Mouse (Mus musculus): ENCODE data around the gene Hoxb5. TPM values are rescaled to one million over a fixed set of nuclear protein-coding genes. Genes with fewer than 3 reads are reported as not detected.

Gene Hoxb5
- polyA plus RNA-seq, 1 experiment = 0.22 TPM

DNA sequence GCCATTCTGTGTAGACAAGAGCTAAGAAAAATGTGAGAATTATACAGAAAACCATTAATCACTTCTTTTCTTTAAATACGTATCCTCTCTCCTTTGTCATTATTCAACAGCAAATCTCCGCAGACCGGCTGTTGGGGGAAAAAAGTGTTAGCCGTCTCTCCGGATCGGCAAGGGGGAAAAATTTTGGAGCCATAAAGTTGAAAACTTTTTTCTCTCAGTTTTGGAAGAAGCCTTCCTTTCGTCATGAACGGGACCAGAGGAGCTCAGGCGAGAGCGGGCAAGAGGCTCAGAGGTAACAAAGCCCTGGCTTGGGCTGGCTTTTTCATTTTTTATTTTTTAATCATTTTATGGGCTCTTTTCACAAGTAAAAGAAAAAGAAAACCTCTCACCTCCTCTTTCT lies 20.0 kb downstream of the Hoxb5 start, which contains the start of gene Hoxb3:
Hoxb3 (plus strand) TSS at position 173 of the 400 bp plus-strand sequence.
- TF ChIP-seq CTCF (IDR thresholded peaks at IDR 0.05; ENCODE audit: borderline replicate concordance, control insufficient read depth, extremely low read depth, insufficient read depth, low read length, poor library complexity) = no peak
- no peak for TF ChIP-seq POLR2A (IDR thresholded peaks at IDR 0.05; ENCODE audit: control insufficient read depth, extremely low read depth, insufficient read depth, low read length, poor library complexity)
- H3K36me3 ChIP-seq (ENCODE audit: control insufficient read depth, insufficient read depth, low read length) = no peaks in the 10 kb centered on the region
- peaks cover 10% of the 10 kb centered on the region for H3K4me1 ChIP-seq (replicated peaks; ENCODE audit: control insufficient read depth, insufficient read depth, low read length)
- H3K4me3 ChIP-seq (ENCODE audit: control insufficient read depth, insufficient read depth, low read length) = no peak within 1 kb of the TSS
- no peak for DNase-seq
- H3K27me3 ChIP-seq (ENCODE audit: control insufficient read depth, insufficient read depth, low read length) = peaks cover 3% of the 10 kb centered on the region
- H3K27ac ChIP-seq (ENCODE audit: control insufficient read depth, insufficient read depth, low read length) = no peak within 1 kb of the TSS
- WGBS = 96% methylated on average over 10 of the region's 10 CpGs

DNA sequence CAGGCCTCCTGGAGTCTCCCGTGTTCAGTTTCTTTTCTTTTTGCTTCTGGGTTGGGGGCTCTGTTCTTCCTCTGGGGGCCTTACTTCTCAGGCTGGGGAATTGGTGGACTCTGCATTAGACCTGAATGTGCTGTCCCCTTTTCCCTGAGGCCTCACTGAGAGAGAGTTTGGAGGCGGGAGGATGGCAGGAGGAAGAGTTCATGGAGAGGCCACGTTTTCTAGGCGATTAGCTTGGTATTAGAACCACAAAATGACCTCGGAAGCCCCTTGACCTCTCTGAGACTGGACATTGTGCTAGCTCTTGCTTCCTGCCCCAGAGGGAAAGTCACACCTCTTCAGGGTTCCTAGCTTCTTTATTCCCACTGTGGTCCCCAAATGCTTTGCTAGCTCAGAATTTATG lies 21.0 kb downstream of the Hoxb5 start:
- TF ChIP-seq CTCF (IDR thresholded peaks at IDR 0.05; ENCODE audit: borderline replicate concordance, control insufficient read depth, extremely low read depth, insufficient read depth, low read length, poor library complexity) (no peak), POLR2A (IDR thresholded peaks at IDR 0.05; ENCODE audit: control insufficient read depth, extremely low read depth, insufficient read depth, low read length, poor library complexity) (no peak)
- no peak overlapping the region for H3K4me3 ChIP-seq (ENCODE audit: control insufficient read depth, insufficient read depth, low read length)
- H3K4me1 ChIP-seq (replicated peaks; ENCODE audit: control insufficient read depth, insufficient read depth, low read length) = peaks cover 7% of the 10 kb centered on the region
- H3K36me3 ChIP-seq (ENCODE audit: control insufficient read depth, insufficient read depth, low read length) = no peaks in the 10 kb centered on the region
- WGBS = 81% methylated on average over 5 of the region's 5 CpGs
- H3K27me3 ChIP-seq (ENCODE audit: control insufficient read depth, insufficient read depth, low read length) = peaks cover 2% of the 10 kb centered on the region
- H3K27ac ChIP-seq (ENCODE audit: control insufficient read depth, insufficient read depth, low read length) = no peak overlapping the region
- no peak for DNase-seq

DNA sequence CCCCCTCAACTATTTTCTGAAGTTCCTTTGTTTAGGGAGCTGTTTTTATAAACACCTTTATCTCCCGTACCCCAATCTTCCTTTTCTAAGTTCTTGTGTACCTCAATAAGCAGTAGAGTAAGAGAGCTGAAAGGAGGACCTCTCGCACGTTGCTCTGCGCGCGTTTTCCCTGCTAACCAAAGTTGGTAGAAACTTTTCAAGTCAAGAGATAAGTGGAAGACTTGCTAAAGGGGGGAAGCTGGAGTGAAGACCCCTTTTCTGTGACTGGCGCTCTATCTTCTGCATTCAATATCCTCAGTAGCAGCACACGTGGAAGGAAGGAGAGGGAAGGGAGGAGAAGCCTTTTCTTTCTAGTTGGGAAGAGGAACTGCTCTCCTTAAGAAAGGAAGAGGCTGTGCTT lies 21.8 kb downstream of the Hoxb5 start:
- TF ChIP-seq CTCF (IDR thresholded peaks at IDR 0.05; ENCODE audit: borderline replicate concordance, control insufficient read depth, extremely low read depth, insufficient read depth, low read length, poor library complexity) (no peak), POLR2A (IDR thresholded peaks at IDR 0.05; ENCODE audit: control insufficient read depth, extremely low read depth, insufficient read depth, low read length, poor library complexity) (no peak)
- no peak for DNase-seq
- Histone ChIP-seq H3K27me3 (ENCODE audit: control insufficient read depth, insufficient read depth, low read length) (no peaks in the 10 kb centered on the region; the same call in 1 of the 2 replicates), H3K4me1 (replicated peaks; ENCODE audit: control insufficient read depth, insufficient read depth, low read length) (0 out of 2 replicates have a peak, but pooled peaks cover 2% of the 10 kb centered on the region), H3K4me3 (ENCODE audit: control insufficient read depth, insufficient read depth, low read length) (no peak overlapping the region), H3K27ac (ENCODE audit: control insufficient read depth, insufficient read depth, low read length) (no peak overlapping the region), H3K36me3 (ENCODE audit: control insufficient read depth, insufficient read depth, low read length) (no peaks in the 10 kb centered on the region)
- WGBS = 95% methylated on average over 8 of the region's 8 CpGs

DNA sequence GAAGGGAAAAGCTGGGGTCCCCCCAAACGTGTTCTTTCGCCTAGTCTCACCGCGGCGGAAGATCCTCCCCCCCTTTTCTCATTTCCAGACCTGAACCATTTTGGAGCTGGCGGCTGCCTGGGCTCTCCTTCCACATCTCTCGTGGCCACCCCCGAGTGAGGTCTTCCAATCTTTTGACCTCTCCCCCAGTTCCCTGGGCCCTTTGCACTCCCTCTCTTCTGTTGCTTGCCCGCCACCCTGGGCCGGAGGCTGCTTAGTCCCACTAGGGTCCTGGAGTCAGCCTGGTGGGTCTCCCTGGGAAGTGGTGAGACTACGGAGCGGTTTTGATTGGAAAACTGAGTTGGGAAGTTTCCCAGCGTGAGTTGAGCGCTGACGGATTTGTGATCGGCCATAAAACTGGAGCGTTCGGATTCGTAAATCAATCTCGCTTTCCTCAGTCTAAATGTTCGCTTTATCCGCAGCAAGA lies 22.6 kb downstream of the Hoxb5 start:
- 89% methylated on average over 22 of the region's 22 CpGs for WGBS

DNA sequence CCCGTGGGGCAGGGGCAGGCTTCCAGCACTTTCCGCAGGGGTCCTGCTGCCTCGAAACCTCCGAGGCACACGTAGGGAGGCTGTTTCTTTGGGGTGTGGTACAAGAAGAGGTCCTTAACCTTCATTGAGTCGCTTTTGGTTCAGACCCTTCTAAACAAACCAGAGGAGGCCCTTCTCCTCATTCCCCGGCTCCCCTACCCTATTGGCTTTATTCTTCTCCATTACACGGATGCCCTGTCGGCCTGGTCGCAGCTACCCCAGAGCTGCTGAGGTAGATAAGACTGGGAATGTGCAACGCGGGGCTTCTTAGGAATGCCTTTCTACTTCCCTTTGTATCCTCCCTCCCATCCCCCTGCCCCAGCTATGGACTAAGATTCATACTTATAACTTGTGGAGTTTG lies 23.6 kb downstream of the Hoxb5 start:
- WGBS = 93% methylated on average over 12 of the region's 12 CpGs
- Histone ChIP-seq H3K4me1 (replicated peaks; ENCODE audit: control insufficient read depth, insufficient read depth, low read length) (no peaks in the 10 kb centered on the region), H3K27me3 (ENCODE audit: control insufficient read depth, insufficient read depth, low read length) (no peaks in the 10 kb centered on the region; the same call in 1 of the 2 replicates)

More for the DNA sequence above, 22.6 kb downstream of the Hoxb5 start:
- Histone ChIP-seq H3K4me1 (replicated peaks; ENCODE audit: control insufficient read depth, insufficient read depth, low read length) (no peaks in the 10 kb centered on the region), H3K4me3 (ENCODE audit: control insufficient read depth, insufficient read depth, low read length) (no peak overlapping the region), H3K27ac (ENCODE audit: control insufficient read depth, insufficient read depth, low read length) (no peak overlapping the region), H3K27me3 (ENCODE audit: control insufficient read depth, insufficient read depth, low read length) (no peaks in the 10 kb centered on the region; the same call in 1 of the 2 replicates), H3K36me3 (ENCODE audit: control insufficient read depth, insufficient read depth, low read length) (no peaks in the 10 kb centered on the region)
- no peak for DNase-seq
- TF ChIP-seq POLR2A (IDR thresholded peaks at IDR 0.05; ENCODE audit: control insufficient read depth, extremely low read depth, insufficient read depth, low read length, poor library complexity) (no peak), CTCF (IDR thresholded peaks at IDR 0.05; ENCODE audit: borderline replicate concordance, control insufficient read depth, extremely low read depth, insufficient read depth, low read length, poor library complexity) (no peak)

DNA sequence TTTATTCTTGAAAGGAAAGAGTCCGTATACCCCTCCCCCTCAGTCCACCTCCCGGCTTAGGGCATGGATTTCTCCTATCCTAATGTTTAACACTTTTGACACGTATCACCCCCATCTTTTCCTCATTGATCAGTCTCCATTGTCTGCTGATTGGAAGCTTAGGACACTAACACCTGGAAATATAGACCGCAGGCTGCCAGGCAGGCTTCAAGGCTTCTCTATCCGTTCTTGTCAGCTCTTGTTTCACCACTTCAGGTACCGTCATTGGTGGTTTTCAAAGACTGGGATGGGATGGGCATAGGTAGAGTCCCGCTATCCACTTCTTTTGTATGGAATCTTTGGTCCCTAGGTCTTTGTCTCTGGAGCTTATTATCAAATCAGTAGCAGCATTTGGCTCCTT lies 24.0 kb downstream of the Hoxb5 start:
- Histone ChIP-seq H3K27me3 (ENCODE audit: control insufficient read depth, insufficient read depth, low read length) (no peaks in the 10 kb centered on the region; the same call in 1 of the 2 replicates), H3K36me3 (ENCODE audit: control insufficient read depth, insufficient read depth, low read length) (no peaks in the 10 kb centered on the region), H3K4me1 (replicated peaks; ENCODE audit: control insufficient read depth, insufficient read depth, low read length) (no peaks in the 10 kb centered on the region), H3K27ac (ENCODE audit: control insufficient read depth, insufficient read depth, low read length) (no peak overlapping the region), H3K4me3 (ENCODE audit: control insufficient read depth, insufficient read depth, low read length) (no peak overlapping the region)
- DNase-seq = no peak
- TF ChIP-seq POLR2A (IDR thresholded peaks at IDR 0.05; ENCODE audit: control insufficient read depth, extremely low read depth, insufficient read depth, low read length, poor library complexity) = no peak
- no peak for TF ChIP-seq CTCF (IDR thresholded peaks at IDR 0.05; ENCODE audit: borderline replicate concordance, control insufficient read depth, extremely low read depth, insufficient read depth, low read length, poor library complexity)
- WGBS = 94% methylated on average over 7 of the region's 7 CpGs

More for the DNA sequence above, 23.6 kb downstream of the Hoxb5 start:
- Histone ChIP-seq H3K36me3 (ENCODE audit: control insufficient read depth, insufficient read depth, low read length) (no peaks in the 10 kb centered on the region), H3K27ac (ENCODE audit: control insufficient read depth, insufficient read depth, low read length) (no peak overlapping the region), H3K4me3 (ENCODE audit: control insufficient read depth, insufficient read depth, low read length) (no peak overlapping the region)
- TF ChIP-seq CTCF (IDR thresholded peaks at IDR 0.05; ENCODE audit: borderline replicate concordance, control insufficient read depth, extremely low read depth, insufficient read depth, low read length, poor library complexity) (no peak), POLR2A (IDR thresholded peaks at IDR 0.05; ENCODE audit: control insufficient read depth, extremely low read depth, insufficient read depth, low read length, poor library complexity) (no peak)
- no peak for DNase-seq

DNA sequence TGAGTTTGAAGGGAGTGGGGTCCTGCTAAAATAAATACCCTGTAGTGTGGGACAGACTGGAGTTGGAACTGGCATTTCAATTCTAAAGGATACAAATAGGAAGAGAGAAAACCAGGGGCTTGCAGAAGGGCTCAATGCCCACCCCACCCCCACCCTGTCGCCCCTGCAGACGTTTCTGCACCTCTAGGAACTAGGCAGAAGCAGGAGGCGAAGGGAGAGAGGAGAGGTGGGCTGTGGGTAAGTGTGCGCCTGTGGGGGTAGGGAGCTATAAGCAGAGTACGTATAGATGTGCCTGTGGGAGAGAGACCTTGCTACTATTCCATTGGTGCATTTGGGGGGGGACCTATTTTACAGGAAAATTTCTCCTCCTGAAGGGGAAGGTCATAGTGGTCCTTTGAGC lies 24.6 kb downstream of the Hoxb5 start:
- Histone ChIP-seq H3K36me3 (ENCODE audit: control insufficient read depth, insufficient read depth, low read length) (no peaks in the 10 kb centered on the region), H3K27ac (ENCODE audit: control insufficient read depth, insufficient read depth, low read length) (no peak overlapping the region), H3K4me1 (replicated peaks; ENCODE audit: control insufficient read depth, insufficient read depth, low read length) (no peaks in the 10 kb centered on the region), H3K27me3 (ENCODE audit: control insufficient read depth, insufficient read depth, low read length) (no peaks in the 10 kb centered on the region; the same call in 1 of the 2 replicates), H3K4me3 (ENCODE audit: control insufficient read depth, insufficient read depth, low read length) (no peak overlapping the region)
- no peak for DNase-seq
- TF ChIP-seq POLR2A (IDR thresholded peaks at IDR 0.05; ENCODE audit: control insufficient read depth, extremely low read depth, insufficient read depth, low read length, poor library complexity) = no peak
- no peak for TF ChIP-seq CTCF (IDR thresholded peaks at IDR 0.05; ENCODE audit: borderline replicate concordance, control insufficient read depth, extremely low read depth, insufficient read depth, low read length, poor library complexity)
- WGBS = 89% methylated on average over 5 of the region's 5 CpGs
